Mouse (Mus musculus): ENCODE measurements at regions not wholly inside any gene's neighbourhood (a gene's known extent, or its start where the extent isn't known, plus 50 kb on each side); places are given as distances from the start of the nearest gene placed in this dataset.
"Not testable (repeated sequence)": the region's sequence is repeated elsewhere in the genome, so short reads cannot be mapped to it uniquely, and the experiment has no call there.

- DNase-seq (ENCODE audit: low read depth, low spot score), result not testable (repeated sequence)
Measured at GRCm38 (mm10) chr17:9066633-9067032, 78.5 kb downstream of the 1700010I14Rik start.

- DNase-seq (ENCODE audit: low read depth, low spot score), result no peak
Measured at GRCm38 (mm10) chr17:9068859-9069602, 80.9 kb downstream of the 1700010I14Rik start.

GRCm38 (mm10) chr17:9083629-9084028 lies 95.5 kb downstream of the 1700010I14Rik start:
- DNase-seq (ENCODE audit: low read depth, low spot score), result no peak

- no peak for DNase-seq (ENCODE audit: low read depth, low spot score)
Measured at GRCm38 (mm10) chr17:9127866-9128265, 139.7 kb downstream of the 1700010I14Rik start.

- no peak for DNase-seq (ENCODE audit: low read depth, low spot score)
Measured at GRCm38 (mm10) chr17:9145605-9146223, 157.6 kb downstream of the 1700010I14Rik start.

GRCm38 (mm10) chr17:9150654-9151053 lies 162.5 kb downstream of the 1700010I14Rik start:
- DNase-seq (ENCODE audit: low read depth, low spot score), result no peak

GRCm38 (mm10) chr17:9162148-9162547 lies 174.0 kb downstream of the 1700010I14Rik start:
- DNase-seq (ENCODE audit: low read depth, low spot score), result no peak

GRCm38 (mm10) chr17:9162676-9163075 lies 174.5 kb downstream of the 1700010I14Rik start:
- no peak for DNase-seq (ENCODE audit: low read depth, low spot score)

GRCm38 (mm10) chr17:9163285-9163684 lies 175.2 kb downstream of the 1700010I14Rik start:
- no peak for DNase-seq (ENCODE audit: low read depth, low spot score)

GRCm38 (mm10) chr17:9164501-9164900 lies 176.4 kb downstream of the 1700010I14Rik start:
- no peak for DNase-seq (ENCODE audit: low read depth, low spot score)

- no peak for DNase-seq (ENCODE audit: low read depth, low spot score)
Measured at GRCm38 (mm10) chr17:9167161-9167560, 179.0 kb downstream of the 1700010I14Rik start.

- no peak for DNase-seq (ENCODE audit: low read depth, low spot score)
Measured at GRCm38 (mm10) chr17:9167571-9168201, 179.6 kb downstream of the 1700010I14Rik start.

- DNase-seq (ENCODE audit: low read depth, low spot score), result peak; percentile 14
Measured at GRCm38 (mm10) chr17:9168411-9168810, 180.3 kb downstream of the 1700010I14Rik start.

- peak; percentile 8 for DNase-seq (ENCODE audit: low read depth, low spot score)
Measured at GRCm38 (mm10) chr17:9169371-9169770, 181.2 kb downstream of the 1700010I14Rik start.

- DNase-seq (ENCODE audit: low read depth, low spot score), result no peak
Measured at GRCm38 (mm10) chr17:9197160-9197559, 209.0 kb downstream of the 1700010I14Rik start.

- DNase-seq (ENCODE audit: low read depth, low spot score), result no peak
Measured at GRCm38 (mm10) chr17:9200386-9200785, 212.3 kb downstream of the 1700010I14Rik start.

- no peak for DNase-seq (ENCODE audit: low read depth, low spot score)
Measured at GRCm38 (mm10) chr17:9202496-9202895, 214.4 kb downstream of the 1700010I14Rik start.

- DNase-seq (ENCODE audit: low read depth, low spot score), result no peak
Measured at GRCm38 (mm10) chr17:9210626-9211025, 211.2 kb upstream of the Gm17728 start.

- no peak for DNase-seq (ENCODE audit: low read depth, low spot score)
Measured at GRCm38 (mm10) chr17:9223097-9223496, 198.8 kb upstream of the Gm17728 start.

GRCm38 (mm10) chr17:9227872-9228575 lies 193.8 kb upstream of the Gm17728 start:
- no peak for DNase-seq (ENCODE audit: low read depth, low spot score)

- DNase-seq (ENCODE audit: low read depth, low spot score), result no peak
Measured at GRCm38 (mm10) chr17:9235141-9235571, 186.7 kb upstream of the Gm17728 start.

- DNase-seq (ENCODE audit: low read depth, low spot score), result no peak
Measured at GRCm38 (mm10) chr17:9258646-9259170, 163.2 kb upstream of the Gm17728 start.
